Mouse (Mus musculus) frontal cortex, postnatal 10 days (tissue): Measurements from ENCODE around the gene Gzmb.
"Not testable (repeated sequence)": the region's sequence is repeated elsewhere in the genome, so short reads cannot be mapped to it uniquely, and the experiment has no call there.

ENCODE experiments used
- DNase-seq, 2 experiments: peaks; one replicate each; pipeline ENCODE4 v3.0.0; 2022; ENCODE audit warnings: low spot score in 2 of 2, mixed read lengths in 1 of 2

Gzmb gene

GRCm38 (mm10) chr14:56262153-56262552 is at the start of gene Gzmb:
Gzmb (minus strand) TSS chr14:56262260.
- DNase-seq: no peak

GRCm38 (mm10) chr14:56311801-56312200 is 49.7 kb upstream of the Gzmb start:
- DNase-seq: not testable (repeated sequence)

GRCm38 (mm10) chr14:56310238-56310637 is 48.2 kb upstream of the Gzmb start:
- no peak for DNase-seq

- DNase-seq: no peak
Observed at GRCm38 (mm10) chr14:56304149-56304548, 42.1 kb upstream of the Gzmb start.

- DNase-seq: no peak
Observed at GRCm38 (mm10) chr14:56303506-56304025, 41.5 kb upstream of the Gzmb start.

- no peak for DNase-seq
Observed at GRCm38 (mm10) chr14:56302091-56302490, 40.0 kb upstream of the Gzmb start.

GRCm38 (mm10) chr14:56296786-56297185 is 34.7 kb upstream of the Gzmb start:
- DNase-seq: no peak

GRCm38 (mm10) chr14:56296106-56296505 is 34.0 kb upstream of the Gzmb start:
- DNase-seq: no peak

- no peak for DNase-seq
Observed at GRCm38 (mm10) chr14:56293146-56293545, 31.1 kb upstream of the Gzmb start.

- no peak for DNase-seq
Observed at GRCm38 (mm10) chr14:56288651-56289050, 26.6 kb upstream of the Gzmb start.

- no peak for DNase-seq
Observed at GRCm38 (mm10) chr14:56287806-56288205, 25.7 kb upstream of the Gzmb start.

GRCm38 (mm10) chr14:56284356-56285325 is 22.6 kb upstream of the Gzmb start:
- no peak for DNase-seq

GRCm38 (mm10) chr14:56283816-56284215 is 21.8 kb upstream of the Gzmb start:
- no peak for DNase-seq

- DNase-seq: no peak
Observed at GRCm38 (mm10) chr14:56281090-56281489, 19.0 kb upstream of the Gzmb start.

- not testable (repeated sequence) for DNase-seq
Observed at GRCm38 (mm10) chr14:56278691-56279090, 16.6 kb upstream of the Gzmb start.

GRCm38 (mm10) chr14:56276096-56276495 is 14.0 kb upstream of the Gzmb start:
- DNase-seq: not testable (repeated sequence)

GRCm38 (mm10) chr14:56266109-56266508 is 4.0 kb upstream of the Gzmb start:
- DNase-seq: no peak

- DNase-seq: no peak
Observed at GRCm38 (mm10) chr14:56240409-56240808, 21.7 kb downstream of the Gzmb start.

- no peak for DNase-seq
Observed at GRCm38 (mm10) chr14:56234556-56234955, 27.5 kb downstream of the Gzmb start, which contains the start of gene Gzmc. Gzmc (minus strand) TSS chr14:56234656.

GRCm38 (mm10) chr14:56211317-56211716 is 50.7 kb downstream of the Gzmb start, which contains the start of gene Gzmf:
Gzmf (minus strand) TSS chr14:56211417.
- DNase-seq: no peak
